Mouse (Mus musculus) embryo, embryonic 10 days (tissue): ENCODE data around the gene Bok.

Experiments used
- DNase-seq: peaks from one replicate; pipeline ENCODE4 v3.0.0-alpha.2; 2015; ENCODE audit warnings: low spot score

Bok gene

GRCm38 (mm10) chr1:93691106-93691505, 5.6 kb downstream of the Bok start:
- no peak for DNase-seq

GRCm38 (mm10) chr1:93691786-93692357, 6.4 kb downstream of the Bok start:
- no peak for DNase-seq

GRCm38 (mm10) chr1:93692773-93693172, 7.3 kb downstream of the Bok start:
- DNase-seq, result no peak

- no peak for DNase-seq
Measured at GRCm38 (mm10) chr1:93693502-93693901, 8.0 kb downstream of the Bok start.

- no peak for DNase-seq
Measured at GRCm38 (mm10) chr1:93693943-93694342, 8.5 kb downstream of the Bok start.

- no peak for DNase-seq
Measured at GRCm38 (mm10) chr1:93694966-93695365, 9.5 kb downstream of the Bok start.

GRCm38 (mm10) chr1:93697317-93697716, 11.9 kb downstream of the Bok start:
- DNase-seq, result no peak

- no peak for DNase-seq
Measured at GRCm38 (mm10) chr1:93699159-93699558, 13.7 kb downstream of the Bok start.

GRCm38 (mm10) chr1:93702106-93702505, 16.6 kb downstream of the Bok start:
- no peak for DNase-seq

GRCm38 (mm10) chr1:93703472-93704048, 18.1 kb downstream of the Bok start:
- no peak for DNase-seq

- no peak for DNase-seq
Measured at GRCm38 (mm10) chr1:93704341-93704740, 18.9 kb downstream of the Bok start.

- no peak for DNase-seq
Measured at GRCm38 (mm10) chr1:93705389-93705788, 19.9 kb downstream of the Bok start.

- no peak for DNase-seq
Measured at GRCm38 (mm10) chr1:93716166-93716565, 30.7 kb downstream of the Bok start.

GRCm38 (mm10) chr1:93721557-93721956, 36.1 kb downstream of the Bok start:
- no peak for DNase-seq

GRCm38 (mm10) chr1:93724623-93725022, 39.2 kb downstream of the Bok start:
- no peak for DNase-seq

- DNase-seq, result no peak
Measured at GRCm38 (mm10) chr1:93725665-93726064, 40.2 kb downstream of the Bok start.

GRCm38 (mm10) chr1:93726116-93726515, 40.7 kb downstream of the Bok start:
- no peak for DNase-seq

- DNase-seq, result peak; percentile 60
Measured at GRCm38 (mm10) chr1:93726974-93727373, 41.5 kb downstream of the Bok start.

GRCm38 (mm10) chr1:93731103-93731502, 45.6 kb downstream of the Bok start:
- no peak for DNase-seq

- peak; percentile 36 for DNase-seq
Measured at GRCm38 (mm10) chr1:93731880-93732281, 46.4 kb downstream of the Bok start.

- DNase-seq, result no peak
Measured at GRCm38 (mm10) chr1:93735859-93736258, 50.4 kb downstream of the Bok start.

- no peak for DNase-seq
Measured at GRCm38 (mm10) chr1:93737711-93738110, 52.3 kb downstream of the Bok start.

- no peak for DNase-seq
Measured at GRCm38 (mm10) chr1:93740671-93741070, 55.2 kb downstream of the Bok start.

- no peak for DNase-seq
Measured at GRCm38 (mm10) chr1:93741987-93742386, 56.5 kb downstream of the Bok start.
